Mouse (Mus musculus) adrenal gland, adult 2 months (tissue): Measurements from ENCODE around the gene Bdh2. TPM values are rescaled to one million over a fixed set of nuclear protein-coding genes. Genes with fewer than 3 reads are reported as not detected.

ENCODE experiments used
- DNase-seq: peaks from one replicate; pipeline ENCODE4 v3.0.0; 2021
- long read RNA-seq: library from polyadenylated mRNA; stranded (forward); transcript quantifications from one replicate; pipeline ENCODE4 v2.0.0, GENCODE M21; 2021
- polyA plus RNA-seq: library from polyadenylated mRNA; depleted of rRNA; stranded (reverse); fragments of >200 nt; gene quantifications from 2 replicates; pipeline ENCODE4 v1.2.3, GENCODE M21; 2012; rRNA removed
- total RNA-seq, 2 experiments: library from RNA; stranded (reverse); gene quantifications; 2 replicates each; pipeline ENCODE4 v1.2.3; 2021

The Bdh2 gene
- 1 to 10 TPM; 1.3 to 4.1 TPM for total RNA-seq
- 0.19 and 0.47 TPM in 2 replicates for polyA plus RNA-seq
- long read RNA-seq, partial matches to known transcripts: 0 of 4 reads
- long read RNA-seq, other reads (novel, unspliced or antisense): 1 of 4 reads

- DNase-seq: peak; percentile 75
Measured at GRCm38 (mm10) chr3:135280669-135281415, at the start of gene Bdh2. Bdh2 (plus strand) TSS chr3:135281221.

GRCm38 (mm10) chr3:135232058-135232457 is 49.0 kb upstream of the Bdh2 start:
- no peak for DNase-seq

DNA sequence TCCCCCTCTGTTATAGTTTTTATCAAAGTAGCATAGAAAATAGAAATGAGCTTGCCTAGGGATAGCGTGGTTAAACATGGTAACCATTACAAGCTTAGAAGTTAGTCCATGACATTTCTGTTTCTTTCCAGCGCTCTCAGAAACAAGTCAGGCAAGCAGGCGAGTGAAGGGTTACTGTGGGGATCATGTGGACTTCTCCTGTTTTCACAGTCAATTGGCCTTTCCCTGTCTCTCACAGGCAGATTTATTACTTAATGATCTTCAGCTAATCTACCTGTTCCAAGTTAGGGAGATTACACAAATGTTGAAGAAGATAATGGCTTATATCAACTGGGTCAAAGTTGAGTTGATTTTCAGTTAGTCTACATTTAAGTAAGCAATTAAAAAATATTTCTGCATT is 48.6 kb upstream of the Bdh2 start:
- no peak for DNase-seq

DNA sequence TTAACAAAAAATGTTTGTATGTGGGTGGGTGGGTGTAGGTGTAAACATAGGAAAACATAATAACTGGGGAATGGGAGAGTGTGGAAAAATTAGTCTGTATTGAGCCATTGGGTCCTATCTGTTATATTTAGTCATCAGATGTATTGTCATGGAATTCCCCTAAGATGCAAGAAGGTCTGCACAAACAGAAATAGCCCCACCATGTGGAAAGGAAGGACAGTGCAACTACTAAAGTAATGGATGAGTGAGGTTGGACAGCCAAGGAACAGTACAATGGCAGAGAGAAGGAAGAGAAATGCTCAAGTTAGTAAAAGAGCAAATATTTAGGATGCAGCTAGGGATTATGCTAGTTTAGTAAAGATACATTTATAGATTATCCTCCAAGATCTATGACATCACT is 35.3 kb upstream of the Bdh2 start:
- DNase-seq: peak; percentile 16

GRCm38 (mm10) chr3:135246828-135247227 is 34.2 kb upstream of the Bdh2 start:
- no peak for DNase-seq

GRCm38 (mm10) chr3:135249104-135249503 is 31.9 kb upstream of the Bdh2 start:
- no peak for DNase-seq

- DNase-seq: no peak
Measured at GRCm38 (mm10) chr3:135251825-135252224, 29.2 kb upstream of the Bdh2 start.

DNA sequence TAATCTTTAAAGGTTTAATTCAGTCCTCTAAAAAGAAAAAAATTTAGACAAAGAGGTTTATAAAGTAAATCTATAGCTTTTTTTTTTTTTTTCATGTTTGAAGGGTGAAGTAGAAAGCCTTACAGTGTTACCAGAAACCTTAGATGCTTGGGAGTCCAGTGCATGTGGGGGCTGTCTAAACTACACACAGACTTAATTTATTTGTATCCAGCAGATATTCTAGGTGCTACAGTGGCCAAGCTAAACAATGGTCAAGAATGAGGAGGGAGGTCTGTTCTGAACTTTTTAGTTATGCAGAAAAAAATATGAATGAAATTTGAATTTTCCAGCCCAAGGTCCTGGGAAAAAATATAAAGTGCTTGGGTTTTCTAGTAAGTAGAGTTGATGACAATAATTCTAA is 26.2 kb upstream of the Bdh2 start:
- no peak for DNase-seq

GRCm38 (mm10) chr3:135258919-135259318 is 22.1 kb upstream of the Bdh2 start:
- no peak for DNase-seq

GRCm38 (mm10) chr3:135260233-135260632 is 20.8 kb upstream of the Bdh2 start:
- DNase-seq: no peak

DNA sequence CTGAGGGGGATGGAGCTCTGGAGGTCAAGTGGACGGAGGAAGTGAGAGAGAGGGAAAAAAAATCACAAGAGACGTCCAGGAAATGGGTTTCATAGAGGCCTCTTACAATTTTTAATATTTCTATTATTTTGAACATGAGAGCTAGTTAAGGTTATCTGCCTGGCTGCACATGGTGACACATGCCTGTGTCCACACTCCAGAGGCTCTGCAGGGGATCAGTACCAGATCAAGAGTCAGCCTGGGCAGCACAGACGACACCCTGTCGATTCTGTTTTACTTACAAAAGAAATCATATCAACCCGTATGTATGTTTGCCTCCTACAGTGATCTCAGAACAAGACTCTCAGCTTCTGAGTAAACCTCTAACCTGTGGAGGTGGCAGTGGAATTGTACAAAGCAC is 12.4 kb upstream of the Bdh2 start:
- DNase-seq: no peak

DNA sequence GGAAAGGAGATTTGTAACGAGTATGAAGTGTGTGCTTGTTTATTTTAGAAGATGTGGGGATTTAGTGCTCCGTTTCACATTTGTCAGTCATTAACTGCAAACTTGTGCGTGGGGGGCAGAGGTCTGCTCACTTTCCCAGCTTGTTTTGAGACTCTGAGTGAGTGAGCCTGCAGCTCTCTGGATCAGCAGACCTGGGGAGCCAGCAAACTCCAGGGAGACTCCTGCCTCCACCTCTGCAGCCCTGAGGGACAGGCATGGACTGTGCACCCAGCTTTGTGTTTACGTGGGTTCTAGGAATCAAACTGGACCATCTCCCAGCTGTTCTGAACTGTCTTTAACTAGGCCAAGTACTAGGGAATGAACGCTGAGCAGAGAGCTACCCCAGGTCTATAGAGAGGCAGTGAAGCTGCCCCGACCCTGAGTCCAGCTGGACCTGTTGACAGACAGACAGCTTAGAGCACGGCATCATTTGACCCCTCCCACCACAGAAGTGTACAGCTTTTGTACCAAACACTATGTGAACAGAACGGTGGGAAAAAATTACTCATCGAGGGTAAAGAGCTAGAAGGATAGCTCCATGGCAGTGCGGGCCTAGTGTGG is 11.5 kb upstream of the Bdh2 start:
- no peak for DNase-seq

GRCm38 (mm10) chr3:135272627-135273026 is 8.4 kb upstream of the Bdh2 start:
- no peak for DNase-seq

DNA sequence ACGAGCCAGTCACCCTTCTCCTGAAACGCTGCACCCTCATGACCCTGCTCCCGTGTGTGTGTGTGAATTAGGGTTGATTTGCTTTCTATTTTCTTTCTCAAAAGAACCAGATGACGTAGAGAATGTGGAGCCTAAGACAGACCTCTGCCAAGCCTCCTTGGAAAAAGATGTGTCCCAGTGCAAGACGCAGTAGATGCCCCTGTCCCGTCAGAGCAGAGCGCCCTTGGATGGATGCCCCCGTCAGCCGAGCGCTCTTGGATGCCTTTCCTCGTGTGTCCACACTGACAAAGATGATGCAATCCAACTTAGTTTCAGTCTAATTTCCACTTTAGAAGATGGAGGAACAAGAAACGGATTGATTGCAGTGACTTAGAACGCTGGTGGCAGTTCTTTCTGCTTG is 8.0 kb upstream of the Bdh2 start:
- DNase-seq: no peak

DNA sequence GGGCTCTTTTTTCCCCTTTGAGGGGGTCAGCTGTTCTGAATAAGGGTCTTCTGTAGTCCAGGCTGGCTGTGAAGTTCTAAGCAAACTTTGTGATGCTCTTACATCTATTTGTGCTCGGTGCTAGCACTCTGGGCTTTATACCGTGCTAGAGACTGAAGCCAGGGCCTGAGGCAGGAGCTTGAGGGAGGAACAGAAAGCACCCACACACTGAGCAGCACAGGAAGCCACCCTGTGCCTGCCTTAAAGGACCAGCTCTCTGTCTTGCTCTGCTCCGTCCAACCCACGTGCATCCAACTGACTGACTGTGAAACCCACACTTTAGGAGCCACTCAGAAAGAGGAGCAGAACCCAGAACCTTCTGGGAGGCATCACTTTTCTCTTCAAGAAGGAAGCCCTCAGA is 861 bp upstream of the Bdh2 start:
- no peak for DNase-seq

- no peak for DNase-seq
Measured at GRCm38 (mm10) chr3:135281701-135282100, 680 bp downstream of the Bdh2 start.

GRCm38 (mm10) chr3:135285256-135285655 is 4.2 kb downstream of the Bdh2 start:
- DNase-seq: no peak

DNA sequence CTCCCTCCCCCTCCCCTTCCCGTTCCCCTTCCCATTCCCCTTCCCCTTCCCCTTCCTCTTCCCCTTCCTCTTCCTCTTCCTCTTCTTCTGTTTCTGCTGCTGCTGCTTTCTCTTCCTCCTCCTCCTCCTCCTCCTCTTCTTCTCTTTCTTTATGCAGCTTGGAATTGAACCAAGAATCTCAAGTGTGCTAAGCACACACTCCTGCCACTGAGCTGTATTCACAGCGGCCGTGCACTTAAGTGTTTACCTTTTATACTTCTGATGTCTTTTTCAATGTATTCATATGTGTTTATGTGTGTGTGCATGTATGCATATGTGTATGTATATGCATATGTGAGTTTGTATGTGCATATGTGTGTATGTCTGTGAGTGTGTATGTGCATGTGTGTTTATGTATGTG is 4.8 kb downstream of the Bdh2 start:
- DNase-seq: no peak

- DNase-seq: no peak
Measured at GRCm38 (mm10) chr3:135288138-135288750, 7.2 kb downstream of the Bdh2 start.

DNA sequence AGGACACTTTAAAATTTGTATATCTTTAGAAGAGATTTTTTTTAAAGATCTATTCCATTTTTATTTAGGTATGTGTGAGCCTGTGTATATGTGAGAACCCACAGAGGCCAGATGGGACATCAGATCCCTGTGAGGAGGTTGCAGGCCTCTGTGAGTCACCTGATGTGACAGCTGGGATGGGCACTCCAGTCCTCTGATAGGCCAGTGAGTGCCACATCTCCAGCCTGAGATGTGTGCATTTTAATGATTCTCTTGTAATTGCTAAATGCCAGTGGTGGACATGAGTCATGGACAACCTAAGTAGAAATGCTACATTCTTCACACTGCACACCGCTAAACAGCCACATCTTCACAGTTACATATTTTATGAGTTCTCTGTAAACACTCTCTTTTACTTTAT is 8.1 kb downstream of the Bdh2 start:
- no peak for DNase-seq

GRCm38 (mm10) chr3:135290249-135290894 is 9.4 kb downstream of the Bdh2 start:
- DNase-seq: peak; percentile 50

GRCm38 (mm10) chr3:135293703-135294102 is 12.7 kb downstream of the Bdh2 start:
- no peak for DNase-seq

- DNase-seq: no peak
Measured at GRCm38 (mm10) chr3:135295559-135295958, 14.5 kb downstream of the Bdh2 start.
